Comparison of ENCODE assay signal across 11 mouse cellular contexts in genomic region chr10:87666719-87667387, GRCm38 (mm10).
DNase-seq lines count a peak whose midpoint lies in the region; ATAC-seq lines count a peak whose summit lies in the region.
"Had no signal": no experiment of that assay in that cellular context is flagged by ENCODE, and none has a peak within 500 bp of the region (broad histone marks: within the 10 kb centered on the region; RNA-seq: fewer than 3 reads in every experiment).

No protein-coding gene starts in this region.

- peak; percentile 93 for DNase-seq in heart, adult 11 months
- no peak for DNase-seq in heart, embryonic 10.5 days (ENCODE audit: low spot score)
- no peak for DNase-seq in neural tube, embryonic 10.5 days (ENCODE audit: extremely low spot score, low spot score)
- no peak for DNase-seq in liver
- no peak for DNase-seq in spleen, adult 18-20 months
- DNase-seq: cerebellum, adult 18-20 months had no signal

- no peaks in the 10 kb centered on the region for H3K9me3 ChIP-seq in heart, embryonic 10.5 days
- no peaks in the 10 kb centered on the region for H3K9me3 ChIP-seq in neural tube, embryonic 13.5 days
- no peaks in the 10 kb centered on the region for H3K9me3 ChIP-seq in heart, embryonic 15.5 days (replicated peaks)
- H3K9me3 ChIP-seq in stomach, embryonic 16.5 days (replicated peaks; ENCODE audit: control insufficient read depth, low read length) = no peaks in the 10 kb centered on the region
- H3K9me3 ChIP-seq: lung, embryonic 15.5 days; stomach, embryonic 15.5 days had no signal

- no peak overlapping the region for H3K27ac ChIP-seq in heart, embryonic 10.5 days
- H3K27ac ChIP-seq in neural tube, embryonic 13.5 days (replicated peaks) = peak overlapping the region; percentile 46; the same call in 1 of the 2 replicates
- H3K27ac ChIP-seq in heart, embryonic 15.5 days = 0 out of 2 replicates have a peak overlapping the region, but pooled peaks have one; percentile 18
- peak overlapping the region; percentile 47 for H3K27ac ChIP-seq in stomach, embryonic 16.5 days (ENCODE audit: low read length)
- H3K27ac ChIP-seq: lung, embryonic 15.5 days; stomach, embryonic 15.5 days had no signal

- no peaks in the 10 kb centered on the region for H3K27me3 ChIP-seq in heart, embryonic 10.5 days (ENCODE audit: insufficient read depth, poor library complexity, severe bottlenecking)
- no peaks in the 10 kb centered on the region for H3K27me3 ChIP-seq in neural tube, embryonic 13.5 days
- no peaks in the 10 kb centered on the region for H3K27me3 ChIP-seq in heart, embryonic 15.5 days
- H3K27me3 ChIP-seq in stomach, embryonic 16.5 days (ENCODE audit: control insufficient read depth, insufficient read depth, low read length) = no peaks in the 10 kb centered on the region
- H3K27me3 ChIP-seq: lung, embryonic 15.5 days; stomach, embryonic 15.5 days had no signal

- H3K9ac ChIP-seq in neural tube, embryonic 13.5 days = no peak overlapping the region
- no peak overlapping the region for H3K9ac ChIP-seq in heart, embryonic 15.5 days
- no peak overlapping the region for H3K9ac ChIP-seq in stomach, embryonic 16.5 days (ENCODE audit: low read length)
- H3K9ac ChIP-seq: lung, embryonic 15.5 days; stomach, embryonic 15.5 days had no signal

- H3K4me2 ChIP-seq in neural tube, embryonic 13.5 days = no peak overlapping the region
- no peak overlapping the region for H3K4me2 ChIP-seq in heart, embryonic 15.5 days
- no peak overlapping the region for H3K4me2 ChIP-seq in stomach, embryonic 16.5 days (ENCODE audit: low read depth, low read length)
- H3K4me2 ChIP-seq: lung, embryonic 15.5 days; stomach, embryonic 15.5 days had no signal

- 77% methylated on average over 7 of the region's 7 CpGs for WGBS in heart, embryonic 10.5 days
- WGBS in neural tube, embryonic 13.5 days = 77% methylated on average over 7 of the region's 7 CpGs
- 65% methylated on average over 7 of the region's 7 CpGs for WGBS in heart, embryonic 15.5 days
- WGBS in stomach, embryonic 16.5 days = 73% methylated on average over 7 of the region's 7 CpGs

- no peaks in the 10 kb centered on the region for H3K4me1 ChIP-seq in heart, embryonic 10.5 days
- peaks cover 13% of the 10 kb centered on the region for H3K4me1 ChIP-seq in neural tube, embryonic 13.5 days (replicated peaks)
- H3K4me1 ChIP-seq in heart, embryonic 15.5 days (replicated peaks) = no peaks in the 10 kb centered on the region
- H3K4me1 ChIP-seq in stomach, embryonic 16.5 days (ENCODE audit: control insufficient read depth, insufficient read depth, low read length) = peaks cover 5% of the 10 kb centered on the region; the same call in 1 of the 2 replicates
- H3K4me1 ChIP-seq: lung, embryonic 15.5 days; stomach, embryonic 15.5 days had no signal

- no peak for ATAC-seq in neural tube, embryonic 13.5 days (ENCODE audit: low read depth)
- ATAC-seq in heart, embryonic 15.5 days (replicated peaks; ENCODE audit: insufficient number of reproducible peaks, insufficient read depth, low FRiP score, low read depth) = peak; percentile 22; the same call in 1 of the 2 replicates
- ATAC-seq in stomach, embryonic 16.5 days (ENCODE audit: insufficient read depth, low FRiP score) = no peak

- no peak overlapping the region for H3K4me3 ChIP-seq in heart, embryonic 10.5 days
- no peak overlapping the region for H3K4me3 ChIP-seq in neural tube, embryonic 13.5 days
- no peak overlapping the region for H3K4me3 ChIP-seq in heart, embryonic 15.5 days
- no peak overlapping the region for H3K4me3 ChIP-seq in stomach, embryonic 16.5 days (replicated peaks; ENCODE audit: low read length)
- H3K4me3 ChIP-seq: lung, embryonic 15.5 days; stomach, embryonic 15.5 days had no signal

- no peaks in the 10 kb centered on the region for H3K36me3 ChIP-seq in heart, embryonic 10.5 days
- H3K36me3 ChIP-seq in neural tube, embryonic 13.5 days = no peaks in the 10 kb centered on the region
- no peaks in the 10 kb centered on the region for H3K36me3 ChIP-seq in heart, embryonic 15.5 days
- H3K36me3 ChIP-seq in stomach, embryonic 16.5 days (ENCODE audit: control insufficient read depth, insufficient read depth, low read length) = no peaks in the 10 kb centered on the region
- H3K36me3 ChIP-seq: lung, embryonic 15.5 days; stomach, embryonic 15.5 days had no signal
